Mouse (Mus musculus) colon, adult 2 months (tissue): ENCODE results near the gene Pcdh15. TPM values are rescaled to one million over a fixed set of nuclear protein-coding genes. Genes with fewer than 3 reads are reported as not detected.

Experiments used
- polyA plus RNA-seq: library from polyadenylated mRNA; depleted of rRNA; stranded (reverse); fragments of >200 nt; gene quantifications from 2 replicates; pipeline ENCODE4 v1.2.3, GENCODE M21; 2012; rRNA removed

The Pcdh15 gene
- 0.20 and 0.36 TPM in 2 replicates for polyA plus RNA-seq

DNA sequence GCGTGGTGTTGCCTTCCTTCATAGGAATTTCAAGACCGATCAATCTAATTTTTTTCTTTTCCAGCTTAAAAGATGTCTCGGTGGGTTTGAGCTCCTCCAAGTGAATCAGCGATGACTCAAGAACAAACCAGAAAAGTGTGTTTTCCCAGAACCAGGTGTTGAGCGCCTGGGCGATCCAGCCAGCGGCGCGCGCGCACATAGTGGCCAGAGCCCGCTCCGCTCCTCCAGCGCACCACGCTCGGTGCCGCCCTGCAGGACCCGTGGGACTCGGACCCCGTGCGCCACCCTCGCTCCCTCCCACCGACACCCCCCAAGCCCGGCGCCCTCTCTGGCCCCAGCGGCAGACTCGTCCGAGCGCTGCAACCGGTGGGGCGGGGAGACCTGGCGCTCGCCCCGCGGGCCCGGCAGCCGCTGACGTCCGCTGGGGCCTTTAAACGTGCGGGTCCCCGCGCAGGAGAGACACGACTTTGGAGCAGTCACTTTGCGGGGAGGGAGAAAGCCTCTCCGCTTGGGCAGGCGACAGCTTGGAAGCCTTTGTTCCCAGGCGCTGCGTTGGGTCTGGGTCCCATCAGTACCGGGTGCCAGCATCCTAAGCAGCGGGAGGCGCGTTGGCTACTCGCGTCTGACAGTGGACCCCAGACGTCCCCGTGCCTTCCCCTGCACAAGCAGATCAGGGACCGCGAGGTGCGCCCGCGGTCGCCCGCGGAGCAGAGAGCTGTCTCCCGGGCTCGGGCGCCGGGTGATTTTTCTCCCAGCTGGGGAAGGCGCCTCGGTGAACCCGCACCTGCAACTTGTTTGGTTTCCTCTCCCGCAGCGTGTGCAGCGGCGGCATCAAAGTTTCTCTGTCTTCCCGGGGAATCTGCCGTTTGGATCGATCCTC is at the start of gene Pcdh15:
TSS of gene Pcdh15 (plus strand) at position 377 of the 880 bp plus-strand sequence.

